In genomic region chr2:115250019-115250807, GRCm38 (mm10) we compare ENCODE assay signal across 15 mouse cellular contexts.
DNase-seq lines count a peak whose midpoint lies in the region; ATAC-seq and TF ChIP-seq lines count a peak whose summit lies in the region.
"Had no signal": no experiment of that assay in that cellular context is flagged by ENCODE, and none has a peak within 500 bp of the region (broad histone marks: within the 10 kb centered on the region; RNA-seq: fewer than 3 reads in every experiment).

No protein-coding gene starts in this region.

- H3K9ac ChIP-seq in MEL (ENCODE audit: control insufficient read depth, low read depth, low read length, poor library complexity, severe bottlenecking): no peak overlapping the region
- no peak overlapping the region for H3K9ac ChIP-seq in forebrain, postnatal 0 days
- H3K9ac ChIP-seq: liver, embryonic 15.5 days; midbrain, embryonic 13.5 days; neural tube, embryonic 12.5 days had no signal

- H3K4me1 ChIP-seq in MEL (ENCODE audit: control insufficient read depth in 1 of 2, insufficient read depth in 2 of 2, low read length in 2 of 2): no peaks in the 10 kb centered on the region
- H3K4me1 ChIP-seq in forebrain, postnatal 0 days (ENCODE audit: insufficient read depth): peaks cover 4% of the 10 kb centered on the region; the same call in 1 of the 2 replicates
- H3K4me1 ChIP-seq: heart, embryonic 10.5 days; liver, embryonic 15.5 days; midbrain, embryonic 13.5 days; neural tube, embryonic 12.5 days had no signal

- ATAC-seq in forebrain, postnatal 0 days: peak; percentile 54
- ATAC-seq: midbrain, embryonic 13.5 days had no signal

- H3K4me2 ChIP-seq in forebrain, postnatal 0 days (ENCODE audit: low read depth): no peak overlapping the region
- H3K4me2 ChIP-seq: liver, embryonic 15.5 days; midbrain, embryonic 13.5 days; neural tube, embryonic 12.5 days had no signal

- H3K27me3 ChIP-seq in MEL (ENCODE audit: control insufficient read depth in 1 of 2, insufficient read depth in 2 of 2, low read length in 2 of 2): no peaks in the 10 kb centered on the region
- H3K27me3 ChIP-seq in forebrain, postnatal 0 days (ENCODE audit: insufficient read depth, low read length): no peaks in the 10 kb centered on the region
- H3K27me3 ChIP-seq: liver, embryonic 15.5 days; midbrain, embryonic 13.5 days; neural tube, embryonic 12.5 days had no signal

- 24% methylated on average over 5 of the region's 5 CpGs for WGBS in forebrain, postnatal 0 days

- no peaks in the 10 kb centered on the region for H3K9me3 ChIP-seq in MEL (replicated peaks; ENCODE audit: insufficient read depth, low read length)
- H3K9me3 ChIP-seq in forebrain, postnatal 0 days (ENCODE audit: low read length): no peaks in the 10 kb centered on the region
- H3K9me3 ChIP-seq: heart, embryonic 10.5 days; liver, embryonic 15.5 days; midbrain, embryonic 13.5 days; neural tube, embryonic 12.5 days had no signal

- TF ChIP-seq RAD21 in MEL (IDR thresholded peaks at IDR 0.05; ENCODE audit: low read depth, low read length): no peak

- TF ChIP-seq EP300 in MEL (IDR thresholded peaks at IDR 0.05; ENCODE audit: low read depth in 1 of 2, low read length in 2 of 2): no peak

- H3K4me3 ChIP-seq in MEL (ENCODE audit: control insufficient read depth in 1 of 2, insufficient read depth in 1 of 2, low read depth in 2 of 2, low read length in 2 of 2): no peak overlapping the region
- H3K4me3 ChIP-seq in forebrain, postnatal 0 days (ENCODE audit: low read depth, low read length): no peak overlapping the region
- H3K4me3 ChIP-seq: gastrocnemius, adult 2 months; heart, embryonic 10.5 days; left cerebral cortex, adult 2 months; liver, embryonic 15.5 days; midbrain, embryonic 13.5 days; neural tube, embryonic 12.5 days had no signal

- no peak for TF ChIP-seq POLR2A in MEL (IDR thresholded peaks at IDR 0.05; ENCODE audit: control insufficient read depth in 1 of 2, insufficient read depth in 1 of 2, low read depth in 1 of 2, low read length in 2 of 2, poor library complexity in 1 of 2)

- H3K27ac ChIP-seq in MEL (ENCODE audit: control insufficient read depth, low read depth, low read length): no peak overlapping the region
- no peak overlapping the region for H3K27ac ChIP-seq in forebrain, postnatal 0 days (ENCODE audit: low read depth, low read length)
- H3K27ac ChIP-seq: gastrocnemius, adult 2 months; heart, embryonic 10.5 days; left cerebral cortex, adult 2 months; liver, embryonic 15.5 days; midbrain, embryonic 13.5 days; neural tube, embryonic 12.5 days had no signal

- H3K36me3 ChIP-seq in MEL (ENCODE audit: control insufficient read depth in 1 of 2, insufficient read depth in 2 of 2, low read length in 2 of 2): no peaks in the 10 kb centered on the region
- no peaks in the 10 kb centered on the region for H3K36me3 ChIP-seq in forebrain, postnatal 0 days (ENCODE audit: insufficient read depth)
- H3K36me3 ChIP-seq: heart, embryonic 10.5 days; liver, embryonic 15.5 days; midbrain, embryonic 13.5 days; neural tube, embryonic 12.5 days had no signal

- peak; percentile 11 for DNase-seq in kidney, postnatal 14 days
- no peak for DNase-seq in kidney, adult 8-10 months
- DNase-seq in MEL (ENCODE audit: low read depth, low spot score) (peak; percentile 5), NIH3T3 (ENCODE audit: low read depth) (peak; percentile 57)
- DNase-seq in forebrain, postnatal 0 days: peak; percentile 40
- no peak for DNase-seq in testis, postnatal 14 days (ENCODE audit: low spot score)
- DNase-seq in right cerebral cortex, postnatal 4 days: no peak
- DNase-seq: cerebellum, adult 9-10 months; gastrocnemius, adult 2 months; right cerebral cortex, adult 18-20 months had no signal

- no peak for TF ChIP-seq CTCF in MEL (IDR thresholded peaks at IDR 0.05 in 2 of 3, conservative IDR thresholded peaks at IDR 0.05 in 1 of 3; ENCODE audit: control insufficient read depth in 1 of 3, insufficient read depth in 1 of 3, low read depth in 2 of 3, low read length in 3 of 3, poor library complexity in 1 of 3, severe bottlenecking in 1 of 3)
- TF ChIP-seq CTCF in forebrain, postnatal 0 days (IDR thresholded peaks at IDR 0.05; ENCODE audit: low read depth): no peak

- no peaks in the 10 kb centered on the region for H3K79me2 ChIP-seq in MEL (ENCODE audit: control insufficient read depth, insufficient read depth, low read length, poor library complexity)

TF ChIP-seq in MEL, 35 proteins besides CTCF, POLR2A, EP300 and RAD21:
- TF ChIP-seq POLR2AphosphoS2 (IDR thresholded peaks at IDR 0.05; ENCODE audit: low read length): no peak
- TF ChIP-seq ZC3H11A (IDR thresholded peaks at IDR 0.05; ENCODE audit: low read depth, low read length): no peak
- no peak for TF ChIP-seq NELFE (IDR thresholded peaks at IDR 0.05; ENCODE audit: low read depth, low read length)
- TF ChIP-seq RCOR1 (IDR thresholded peaks at IDR 0.05; ENCODE audit: low read depth, low read length): no peak
- TF ChIP-seq KAT2A (conservative IDR thresholded peaks at IDR 0.05; ENCODE audit: low read depth, low read length): no peak
- TF ChIP-seq TCF12 (IDR thresholded peaks at IDR 0.05; ENCODE audit: low read depth, low read length): no peak
- TF ChIP-seq ZMIZ1 (IDR thresholded peaks at IDR 0.05; ENCODE audit: low read depth, low read length): no peak
- no peak for TF ChIP-seq TBP (IDR thresholded peaks at IDR 0.05; ENCODE audit: low read depth, low read length)
- no peak for TF ChIP-seq MYB (IDR thresholded peaks at IDR 0.05; ENCODE audit: low read depth, low read length)
- no peak for TF ChIP-seq USF2 (IDR thresholded peaks at IDR 0.05; ENCODE audit: borderline replicate concordance in 1 of 2, insufficient read depth in 1 of 2, low read depth in 1 of 2, low read length in 2 of 2)
- no peak for TF ChIP-seq MEF2A (IDR thresholded peaks at IDR 0.05; ENCODE audit: extremely low read depth, insufficient replicate concordance, low read depth, low read length, poor library complexity, severe bottlenecking)
- no peak for TF ChIP-seq E2F4 (IDR thresholded peaks at IDR 0.05; ENCODE audit: borderline replicate concordance, low read depth, low read length)
- TF ChIP-seq SIN3A (IDR thresholded peaks at IDR 0.05; ENCODE audit: low read length): no peak
- TF ChIP-seq BHLHE40 (IDR thresholded peaks at IDR 0.05; ENCODE audit: borderline replicate concordance, low read depth, low read length): no peak
- no peak for TF ChIP-seq MXI1 (IDR thresholded peaks at IDR 0.05; ENCODE audit: low read depth, low read length)
- TF ChIP-seq MAFK (IDR thresholded peaks at IDR 0.05; ENCODE audit: borderline replicate concordance, low read depth, low read length): no peak
- TF ChIP-seq MAZ (IDR thresholded peaks at IDR 0.05; ENCODE audit: low read depth, low read length): no peak
TF ChIP-seq in MEL: peak in this region for 0.

Comparison
In these comparisons a context has a peak if more than half of its experiments do, and no peak if none do; other contexts are left out.
1. DNase-seq: peak in kidney, postnatal 14 days (single experiment), MEL (single experiment), NIH3T3 (single experiment) and forebrain, postnatal 0 days (single experiment); none in kidney, adult 8-10 months (0 of 2), testis, postnatal 14 days (single experiment) and right cerebral cortex, postnatal 4 days (single experiment).